ENCODE assay signal across 8 mouse cellular contexts in genomic region chr1:191184841-191185251, GRCm38 (mm10). TPM values are rescaled to one million over a fixed set of nuclear protein-coding genes. Genes with fewer than 3 reads are reported as not detected.
DNase-seq lines count a peak whose midpoint lies in the region; ATAC-seq and TF ChIP-seq lines count a peak whose summit lies in the region.

No protein-coding gene starts in this region.

- no peak overlapping the region for H3K9ac ChIP-seq in forebrain, embryonic 15.5 days (replicated peaks)
- H3K9ac ChIP-seq in hindbrain, embryonic 12.5 days = 0 out of 2 replicates have a peak overlapping the region, but pooled peaks have one; percentile 23
- H3K9ac ChIP-seq in limb, embryonic 14.5 days (ENCODE audit: low read depth, low read length, severe bottlenecking) = no peak overlapping the region
- H3K9ac ChIP-seq in midbrain, postnatal 0 days (replicated peaks; ENCODE audit: low read length, poor library complexity, severe bottlenecking) = no peak overlapping the region

- no peaks in the 10 kb centered on the region for H3K36me3 ChIP-seq in forebrain, embryonic 15.5 days
- no peaks in the 10 kb centered on the region for H3K36me3 ChIP-seq in hindbrain, embryonic 12.5 days
- no peaks in the 10 kb centered on the region for H3K36me3 ChIP-seq in limb, embryonic 14.5 days (ENCODE audit: control insufficient read depth, insufficient read depth, low read length)
- no peaks in the 10 kb centered on the region for H3K36me3 ChIP-seq in midbrain, postnatal 0 days (ENCODE audit: insufficient read depth, low read length)

- H3K27me3 ChIP-seq in forebrain, embryonic 15.5 days = peaks cover 81% of the 10 kb centered on the region
- H3K27me3 ChIP-seq in hindbrain, embryonic 12.5 days = peaks cover 95% of the 10 kb centered on the region
- peaks cover 46% of the 10 kb centered on the region for H3K27me3 ChIP-seq in limb, embryonic 14.5 days (ENCODE audit: control insufficient read depth, insufficient read depth, low read length)
- peaks cover 53% of the 10 kb centered on the region for H3K27me3 ChIP-seq in midbrain, postnatal 0 days (ENCODE audit: insufficient read depth, low read length)

- no peaks in the 10 kb centered on the region for H3K9me3 ChIP-seq in forebrain, embryonic 15.5 days
- no peaks in the 10 kb centered on the region for H3K9me3 ChIP-seq in hindbrain, embryonic 12.5 days (replicated peaks)
- H3K9me3 ChIP-seq in limb, embryonic 14.5 days (ENCODE audit: control insufficient read depth, low read length) = no peaks in the 10 kb centered on the region
- no peaks in the 10 kb centered on the region for H3K9me3 ChIP-seq in midbrain, postnatal 0 days (ENCODE audit: low read length)

- peak overlapping the region; percentile 13; the same call in 1 of the 2 replicates for H3K4me3 ChIP-seq in left cerebral cortex, adult 2 months
- peak overlapping the region; percentile 50 for H3K4me3 ChIP-seq in forebrain, embryonic 15.5 days
- H3K4me3 ChIP-seq in hindbrain, embryonic 12.5 days = peak overlapping the region; percentile 51
- H3K4me3 ChIP-seq in limb, embryonic 14.5 days (replicated peaks; ENCODE audit: low read length) = peak overlapping the region; percentile 59
- peak overlapping the region; percentile 55; the same call in 1 of the 2 replicates for H3K4me3 ChIP-seq in midbrain, postnatal 0 days (ENCODE audit: low read depth, low read length)

- DNase-seq in left cerebral cortex, adult 2 months (ENCODE audit: extremely low spot score in 1 of 2, low spot score in 2 of 2) = peak in 1 of 2 experiments; percentile 18
- DNase-seq in left cerebral cortex, postnatal 14 days (ENCODE audit: low spot score in 2 of 2) = no peak
- peak; percentile 28 for DNase-seq in limb, embryonic 14.5 days (ENCODE audit: low spot score)
- DNase-seq in midbrain, postnatal 0 days (ENCODE audit: low spot score) = no peak
- DNase-seq in layer of hippocampus, postnatal 25 days (ENCODE audit: extremely low spot score in 1 of 2, low spot score in 1 of 2) = no peak
- no peak for DNase-seq in layer of hippocampus, adult 9-11 months

- H3K27ac ChIP-seq in left cerebral cortex, adult 2 months = no peak overlapping the region
- H3K27ac ChIP-seq in forebrain, embryonic 15.5 days (replicated peaks) = no peak overlapping the region
- H3K27ac ChIP-seq in hindbrain, embryonic 12.5 days = no peak overlapping the region
- no peak overlapping the region for H3K27ac ChIP-seq in limb, embryonic 14.5 days (replicated peaks; ENCODE audit: low read depth, low read length)
- no peak overlapping the region for H3K27ac ChIP-seq in midbrain, postnatal 0 days (ENCODE audit: low read depth, low read length)

- TF ChIP-seq POLR2A in limb, embryonic 14.5 days (IDR thresholded peaks at IDR 0.05; ENCODE audit: borderline replicate concordance, extremely low read depth, insufficient read depth, insufficient read length) = no peak

- intact Hi-C loops in left cerebral cortex, adult 2 months (cut with DNase I) = loop anchor here (5.0 kb wide), 1 partner anchor 92 kb away; no protein-coding TSS in a partner anchor
- intact Hi-C loops in left cerebral cortex, postnatal 14 days (cut with DNase I) = loop anchor here (5.0 to 10.0 kb wide), 2 partner anchors 83 to 90 kb away; no protein-coding TSS in a partner anchor

- no peak for TF ChIP-seq CTCF in left cerebral cortex, adult 2 months (IDR thresholded peaks at IDR 0.05)
- TF ChIP-seq CTCF in midbrain, postnatal 0 days (IDR thresholded peaks at IDR 0.05) = no peak

- WGBS in forebrain, embryonic 15.5 days = under 1% methylated on average over 22 of the region's 22 CpGs
- WGBS in hindbrain, embryonic 12.5 days = under 1% methylated on average over 22 of the region's 22 CpGs
- 4% methylated on average over 22 of the region's 22 CpGs for WGBS in limb, embryonic 14.5 days
- WGBS in midbrain, postnatal 0 days = 2% methylated on average over 22 of the region's 22 CpGs

- no peak for ATAC-seq in forebrain, embryonic 15.5 days (replicated peaks)
- ATAC-seq in hindbrain, embryonic 12.5 days (ENCODE audit: low FRiP score) = no peak
- ATAC-seq in limb, embryonic 14.5 days (ENCODE audit: low FRiP score, low read depth) = no peak
- no peak for ATAC-seq in midbrain, postnatal 0 days (ENCODE audit: low FRiP score)

- peak overlapping the region; percentile 97 for H3K4me2 ChIP-seq in forebrain, embryonic 15.5 days (replicated peaks)
- H3K4me2 ChIP-seq in hindbrain, embryonic 12.5 days (replicated peaks) = peak overlapping the region; percentile 94
- H3K4me2 ChIP-seq in limb, embryonic 14.5 days (replicated peaks; ENCODE audit: low read depth, low read length, severe bottlenecking) = peak overlapping the region; percentile 100
- H3K4me2 ChIP-seq in midbrain, postnatal 0 days (ENCODE audit: low read depth, low read length, poor library complexity, severe bottlenecking) = peak overlapping the region; percentile 97

- peaks cover 39% of the 10 kb centered on the region for H3K4me1 ChIP-seq in forebrain, embryonic 15.5 days
- peaks cover 42% of the 10 kb centered on the region for H3K4me1 ChIP-seq in hindbrain, embryonic 12.5 days
- peaks cover 23% of the 10 kb centered on the region for H3K4me1 ChIP-seq in limb, embryonic 14.5 days (ENCODE audit: control insufficient read depth, insufficient read depth, low read length)
- peaks cover 6% of the 10 kb centered on the region; the same call in 1 of the 2 replicates for H3K4me1 ChIP-seq in midbrain, postnatal 0 days (ENCODE audit: insufficient read depth, low read length)

RNA-seq across cellular contexts. Expression of gene Fam71a, which starts 20.2 kb away (rescaled TPM):
- not detected for total RNA-seq in left cerebral cortex, adult 2 months (2021)
- not detected for total RNA-seq in left cerebral cortex, postnatal 14 days (2021)
- polyA plus RNA-seq in forebrain, embryonic 15.5 days (2015; fragmentation: Nextera tagmentation; extraction: Ambion mirVana) = not detected in 2 replicates
- not detected in 2 replicates for polyA plus RNA-seq in hindbrain, embryonic 12.5 days (2016; fragmentation: Nextera tagmentation; extraction: Ambion mirVana)
- polyA plus RNA-seq in limb, embryonic 14.5 days (2012; rRNA removed) = not detected in 2 replicates
- polyA plus RNA-seq in limb, embryonic 14.5 days (2014; fragmentation: Nextera tagmentation; extraction: Ambion mirVana) = not detected in 2 replicates
- total RNA-seq in midbrain, postnatal 0 days (2014; rRNA removed) = not detected in 2 replicates
- not detected in 2 replicates for polyA plus RNA-seq in midbrain, postnatal 0 days (2015; fragmentation: Nextera tagmentation; extraction: Ambion mirVana)
- total RNA-seq in layer of hippocampus, postnatal 25 days (2021) = not detected

RNA-seq across cellular contexts. Expression of gene Atf3, which starts 33.0 kb away (rescaled TPM):
- total RNA-seq in left cerebral cortex, adult 2 months (2021) = 1 to 10 TPM in 1 of 2 experiments, under 1 TPM in 1; 0.48 to 2.4 TPM
- under 1 TPM; 0.51 to 0.59 TPM for total RNA-seq in left cerebral cortex, postnatal 14 days (2021)
- 1.1 and 1.5 TPM in 2 replicates for polyA plus RNA-seq in forebrain, embryonic 15.5 days (2015; fragmentation: Nextera tagmentation; extraction: Ambion mirVana)
- 1.9 and 2.7 TPM in 2 replicates for polyA plus RNA-seq in hindbrain, embryonic 12.5 days (2016; fragmentation: Nextera tagmentation; extraction: Ambion mirVana)
- polyA plus RNA-seq in limb, embryonic 14.5 days (2012; rRNA removed) = 4.4 and 5.0 TPM in 2 replicates
- polyA plus RNA-seq in limb, embryonic 14.5 days (2014; fragmentation: Nextera tagmentation; extraction: Ambion mirVana) = 5.6 and 5.9 TPM in 2 replicates
- 0.80 and 3.5 TPM in 2 replicates for total RNA-seq in midbrain, postnatal 0 days (2014; rRNA removed)
- polyA plus RNA-seq in midbrain, postnatal 0 days (2015; fragmentation: Nextera tagmentation; extraction: Ambion mirVana) = 1.2 and 1.3 TPM in 2 replicates
- 1 to 10 TPM; 1.1 to 2.1 TPM for total RNA-seq in layer of hippocampus, postnatal 25 days (2021)
